Mouse (Mus musculus): ENCODE measurements at regions not wholly inside any gene's neighbourhood (a gene's known extent, or its start where the extent isn't known, plus 50 kb on each side); places are given as distances from the start of the nearest gene placed in this dataset.
"Not testable (repeated sequence)": the region's sequence is repeated elsewhere in the genome, so short reads cannot be mapped to it uniquely, and the experiment has no call there.

DNA sequence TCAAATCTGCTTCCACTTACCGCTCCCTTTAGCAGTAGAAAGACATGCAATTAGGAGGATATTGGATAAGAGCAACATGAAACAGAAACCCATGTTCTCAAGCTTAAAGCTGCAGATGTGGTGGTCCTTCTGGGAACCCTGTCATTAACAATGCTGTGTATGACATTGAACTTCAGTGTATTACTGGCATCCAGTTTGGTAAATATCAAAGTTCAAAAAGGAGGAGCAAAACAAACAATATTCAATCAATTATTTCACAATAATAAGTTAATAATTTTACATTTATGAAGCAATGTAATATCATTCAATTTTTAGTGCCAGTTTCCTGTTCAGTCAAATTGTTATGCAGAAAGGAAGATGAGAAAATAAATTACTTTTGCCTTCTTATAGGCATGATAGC lies 160.3 kb upstream of the Cfhr2 start:
- DNase-seq = no peak

DNA sequence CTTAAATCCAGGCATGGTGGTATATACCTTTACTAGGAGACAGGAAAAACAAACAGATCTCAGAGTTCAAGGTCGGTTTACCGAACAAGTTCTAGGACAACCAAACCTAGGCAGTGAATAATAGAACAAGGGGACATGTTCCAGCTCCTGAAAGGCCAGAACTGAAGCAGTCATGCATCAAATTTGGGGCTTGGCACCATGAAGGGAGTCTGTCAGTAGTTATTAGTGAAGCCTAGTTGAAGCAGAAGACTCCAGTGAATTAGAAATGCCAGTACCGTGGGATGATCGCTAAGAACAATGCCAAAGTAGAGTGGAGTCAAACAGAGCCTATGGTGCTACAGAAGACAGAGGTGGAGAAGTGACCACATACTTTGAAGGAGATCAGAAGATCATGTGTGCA lies 127.5 kb upstream of the Cfhr2 start:
- DNase-seq = peak; percentile 75

DNA sequence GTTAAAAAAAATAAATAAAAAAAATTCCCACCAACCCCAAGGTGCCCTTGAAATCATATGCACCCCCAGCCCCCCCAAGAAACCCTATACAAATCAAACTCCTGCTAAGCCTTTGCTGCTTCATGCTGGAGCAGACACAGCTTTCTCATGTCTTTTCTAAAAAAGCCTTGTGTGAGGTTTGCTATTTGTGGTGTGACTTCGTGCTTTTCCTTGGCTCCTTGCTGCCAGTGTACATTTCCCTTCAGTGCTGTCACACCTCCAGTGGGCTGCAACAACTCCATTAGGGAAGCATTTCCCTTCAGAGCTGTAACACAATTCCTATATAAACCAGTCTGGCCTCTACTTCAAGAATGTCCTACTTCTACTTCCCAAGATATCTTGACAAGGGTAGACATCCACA lies 93.3 kb upstream of the Cfhr2 start:
- no peak for DNase-seq

DNA sequence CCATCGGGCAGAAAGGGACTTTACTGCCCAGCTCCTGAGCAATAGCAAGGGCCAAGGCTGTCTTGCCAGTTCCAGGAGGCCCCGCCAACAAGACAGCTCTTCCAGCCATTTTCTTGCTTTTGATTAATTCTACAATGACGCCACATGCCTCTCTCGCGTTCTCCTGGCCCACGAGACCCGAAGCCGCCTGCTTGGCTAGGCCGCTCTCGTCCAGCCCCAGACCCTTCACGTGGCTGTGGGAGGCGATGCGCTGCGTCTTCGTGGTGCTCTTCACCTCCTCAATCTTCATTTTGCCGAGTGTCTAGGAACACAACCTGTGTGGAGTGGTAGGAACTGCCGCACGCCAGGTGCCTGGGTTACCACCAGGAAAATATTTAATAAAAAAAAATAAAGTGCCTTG lies 70.8 kb upstream of the Cfhr2 start:
- DNase-seq = not testable (repeated sequence)

Measured in retina, postnatal 1 day (tissue).